Mouse (Mus musculus): ENCODE results near the gene Acsl5. TPM values are rescaled to one million over a fixed set of nuclear protein-coding genes. Genes with fewer than 3 reads are reported as not detected.

Acsl5 gene
- total and polyA plus RNA-seq, 3 experiments, result 8.0 to 14.7 (median 12.5) TPM

DNA sequence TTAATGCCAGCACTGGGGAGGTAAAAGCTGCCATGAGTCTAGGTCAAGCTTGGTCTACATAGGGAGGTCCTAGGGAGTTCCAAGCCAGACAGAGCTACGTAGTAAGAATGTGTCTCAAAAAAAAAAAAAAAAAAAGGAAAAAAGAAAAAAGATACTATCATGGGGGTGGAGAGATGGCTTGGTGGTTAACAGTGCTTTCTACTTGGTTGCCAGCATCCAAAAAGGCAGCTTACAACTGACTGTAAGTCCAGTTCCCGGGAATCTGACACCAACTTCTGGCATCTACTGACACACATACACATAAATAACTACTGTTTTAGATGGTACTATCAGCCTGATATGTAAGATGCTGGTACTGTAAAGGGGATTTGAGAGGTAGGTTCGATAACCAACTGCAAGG is 42.7 kb upstream of the Acsl5 start:
- no peak for DNase-seq
- no peaks in the 10 kb centered on the region for H3K4me1 ChIP-seq (ENCODE audit: control insufficient read depth, insufficient read depth, low read length)
- no peaks in the 10 kb centered on the region for H3K36me3 ChIP-seq (ENCODE audit: control insufficient read depth, insufficient read depth, low read length)
- H3K79me2 ChIP-seq (replicated peaks; ENCODE audit: control insufficient read depth, insufficient read depth, low read length), result no peaks in the 10 kb centered on the region
- no peak overlapping the region for H3K9ac ChIP-seq (ENCODE audit: low read depth, low read length)
- intact Hi-C loops (cut with DNase I), result no loop called here
- no peak overlapping the region for H3K4me3 ChIP-seq
- no peak overlapping the region for H3K27ac ChIP-seq
- H3K27me3 ChIP-seq (ENCODE audit: control insufficient read depth, insufficient read depth, low read length), result no peaks in the 10 kb centered on the region
- no peak for TF ChIP-seq EP300 (IDR thresholded peaks at IDR 0.05; ENCODE audit: insufficient read depth, low read depth, low read length)
- no peak for TF ChIP-seq CTCF (IDR thresholded peaks at IDR 0.05)
- WGBS, result 64% methylated on average over 3 of the region's 3 CpGs

DNA sequence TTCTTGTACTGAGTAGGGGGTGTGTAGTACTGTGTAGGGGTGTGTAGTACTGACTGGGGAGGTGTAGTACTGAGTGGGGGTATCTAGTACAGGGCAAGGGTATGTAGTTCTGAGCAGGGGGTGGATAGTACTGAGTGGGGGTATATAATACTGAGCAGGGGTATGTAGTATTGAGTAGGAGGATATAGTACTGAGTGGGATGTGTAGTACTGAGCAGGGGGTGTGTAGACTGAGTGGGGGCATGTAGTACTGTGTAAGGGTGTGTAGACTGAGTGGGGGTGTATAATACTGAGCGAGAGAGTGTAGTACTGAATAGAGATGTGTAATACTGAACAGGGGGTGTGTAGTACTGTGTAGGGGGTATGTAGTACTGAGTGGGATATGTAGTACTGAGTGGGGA is 40.0 kb upstream of the Acsl5 start:
- H3K79me2 ChIP-seq (replicated peaks; ENCODE audit: control insufficient read depth, insufficient read depth, low read length), result no peaks in the 10 kb centered on the region
- intact Hi-C loops (cut with DNase I), result no loop called here
- TF ChIP-seq POLR2A (IDR thresholded peaks at IDR 0.05; ENCODE audit: insufficient read depth, low read depth, low read length), result no peak
- TF ChIP-seq CTCF (IDR thresholded peaks at IDR 0.05), result no peak
- TF ChIP-seq EP300 (IDR thresholded peaks at IDR 0.05; ENCODE audit: insufficient read depth, low read depth, low read length), result no peak
- H3K27ac ChIP-seq, result no peak overlapping the region
- H3K4me1 ChIP-seq (ENCODE audit: control insufficient read depth, insufficient read depth, low read length), result no peaks in the 10 kb centered on the region
- no peak for DNase-seq
- no peaks in the 10 kb centered on the region for H3K36me3 ChIP-seq (ENCODE audit: control insufficient read depth, insufficient read depth, low read length)
- H3K27me3 ChIP-seq (ENCODE audit: control insufficient read depth, insufficient read depth, low read length), result no peaks in the 10 kb centered on the region
- H3K9ac ChIP-seq (ENCODE audit: low read depth, low read length), result no peak overlapping the region
- WGBS, result 86% methylated on average over 1 of the region's 1 CpGs
- H3K4me3 ChIP-seq, result no peak overlapping the region

DNA sequence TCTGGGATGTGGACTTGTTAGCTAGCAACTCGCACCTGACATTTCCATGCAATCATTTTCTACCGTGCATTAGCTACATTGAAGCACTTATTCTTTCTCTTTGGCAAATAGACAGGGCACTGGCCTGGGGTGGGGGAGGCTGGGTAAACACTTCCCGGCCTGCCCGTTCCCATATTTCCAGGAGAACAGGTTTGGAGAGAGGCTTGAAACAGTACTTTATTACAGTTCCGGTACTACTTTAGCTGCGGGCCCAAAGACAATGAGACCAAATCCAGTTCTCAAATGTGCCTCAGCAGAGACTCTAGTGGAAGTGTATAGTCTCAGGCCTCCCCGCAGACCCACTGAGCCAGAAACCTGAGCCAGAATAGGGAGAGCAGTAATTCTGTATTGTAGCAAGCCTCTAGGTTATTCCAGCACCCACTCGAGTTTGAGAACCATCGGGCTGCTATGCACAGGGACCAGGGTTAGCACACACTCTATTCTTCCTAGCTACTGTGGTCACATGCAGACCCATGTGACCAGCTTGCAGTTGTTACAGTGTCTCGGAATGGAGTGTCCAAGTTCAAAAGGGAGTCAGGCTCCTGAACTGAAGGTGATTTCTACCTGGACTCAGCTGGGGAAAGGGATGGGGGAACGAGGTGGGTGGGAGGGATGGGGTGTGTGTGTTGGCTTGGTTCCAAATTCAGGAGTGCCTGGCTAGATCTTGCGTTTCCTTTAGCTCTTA is 38.0 kb upstream of the Acsl5 start:
- intact Hi-C loops (cut with DNase I), result no loop called here
- DNase-seq, result no peak
- Histone ChIP-seq H3K36me3 (ENCODE audit: control insufficient read depth, insufficient read depth, low read length) (no peaks in the 10 kb centered on the region), H3K9ac (ENCODE audit: low read depth, low read length) (no peak overlapping the region), H3K79me2 (replicated peaks; ENCODE audit: control insufficient read depth, insufficient read depth, low read length) (no peaks in the 10 kb centered on the region), H3K4me3 (no peak overlapping the region), H3K27me3 (ENCODE audit: control insufficient read depth, insufficient read depth, low read length) (no peaks in the 10 kb centered on the region), H3K27ac (no peak overlapping the region), H3K4me1 (ENCODE audit: control insufficient read depth, insufficient read depth, low read length) (peaks cover 3% of the 10 kb centered on the region; the same call in 1 of the 2 replicates)
- TF ChIP-seq EP300 (IDR thresholded peaks at IDR 0.05; ENCODE audit: insufficient read depth, low read depth, low read length) (no peak), POLR2A (IDR thresholded peaks at IDR 0.05; ENCODE audit: insufficient read depth, low read depth, low read length) (no peak), CTCF (IDR thresholded peaks at IDR 0.05) (no peak)
- 72% methylated on average over 12 of the region's 12 CpGs for WGBS

- H3K4me3 ChIP-seq, result no peak overlapping the region
- intact Hi-C loops (cut with DNase I), result no loop called here
- no peaks in the 10 kb centered on the region for H3K36me3 ChIP-seq (ENCODE audit: control insufficient read depth, insufficient read depth, low read length)
- H3K27ac ChIP-seq, result 0 out of 2 replicates have a peak overlapping the region, but pooled peaks have one; percentile 24
- no peaks in the 10 kb centered on the region for H3K79me2 ChIP-seq (replicated peaks; ENCODE audit: control insufficient read depth, insufficient read depth, low read length)
- no peaks in the 10 kb centered on the region; the same call in 1 of the 2 replicates for H3K27me3 ChIP-seq (ENCODE audit: control insufficient read depth, insufficient read depth, low read length)
- H3K4me1 ChIP-seq (ENCODE audit: control insufficient read depth, insufficient read depth, low read length), result peaks cover 3% of the 10 kb centered on the region; the same call in 1 of the 2 replicates
- no peak for DNase-seq
- no peak overlapping the region for H3K9ac ChIP-seq (ENCODE audit: low read depth, low read length)
- WGBS, result 94% methylated on average over 4 of the region's 4 CpGs
- no peak for TF ChIP-seq CTCF (IDR thresholded peaks at IDR 0.05)
- TF ChIP-seq POLR2A (IDR thresholded peaks at IDR 0.05; ENCODE audit: insufficient read depth, low read depth, low read length), result no peak
- no peak for TF ChIP-seq EP300 (IDR thresholded peaks at IDR 0.05; ENCODE audit: insufficient read depth, low read depth, low read length)
Measured at GRCm38 (mm10) chr19:55216876-55217275, 34.9 kb upstream of the Acsl5 start.

DNA sequence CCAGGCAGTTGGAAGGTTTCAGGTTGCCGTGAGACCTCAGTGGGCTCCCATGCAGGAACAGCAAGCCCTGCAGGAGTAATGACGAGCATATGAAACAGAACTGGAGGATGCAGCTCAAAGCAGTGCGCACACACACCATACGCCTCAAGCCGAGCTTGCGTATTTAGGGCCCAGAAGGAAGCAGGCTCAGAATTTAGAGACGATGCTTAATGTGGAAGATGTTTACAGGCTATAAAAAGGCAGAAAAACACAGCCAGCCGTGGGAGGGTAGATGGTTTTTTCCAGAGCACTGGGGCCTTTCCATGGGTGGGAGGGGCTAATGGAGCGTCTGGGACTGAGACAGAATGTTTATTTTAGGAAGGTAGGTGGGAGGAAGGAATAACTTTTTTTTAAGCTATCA is 34.4 kb upstream of the Acsl5 start:
- no peaks in the 10 kb centered on the region for H3K36me3 ChIP-seq (ENCODE audit: control insufficient read depth, insufficient read depth, low read length)
- H3K27ac ChIP-seq, result 0 out of 2 replicates have a peak overlapping the region, but pooled peaks have one; percentile 24
- H3K4me1 ChIP-seq (ENCODE audit: control insufficient read depth, insufficient read depth, low read length), result peaks cover 3% of the 10 kb centered on the region; the same call in 1 of the 2 replicates
- H3K9ac ChIP-seq (ENCODE audit: low read depth, low read length), result no peak overlapping the region
- no peaks in the 10 kb centered on the region for H3K79me2 ChIP-seq (replicated peaks; ENCODE audit: control insufficient read depth, insufficient read depth, low read length)
- TF ChIP-seq CTCF (IDR thresholded peaks at IDR 0.05) (no peak), POLR2A (IDR thresholded peaks at IDR 0.05; ENCODE audit: insufficient read depth, low read depth, low read length) (no peak), EP300 (IDR thresholded peaks at IDR 0.05; ENCODE audit: insufficient read depth, low read depth, low read length) (no peak)
- no peak for DNase-seq
- no peak overlapping the region for H3K4me3 ChIP-seq
- intact Hi-C loops (cut with DNase I), result no loop called here
- H3K27me3 ChIP-seq (ENCODE audit: control insufficient read depth, insufficient read depth, low read length), result no peaks in the 10 kb centered on the region; the same call in 1 of the 2 replicates
- 58% methylated on average over 9 of the region's 9 CpGs for WGBS

- Histone ChIP-seq H3K27me3 (ENCODE audit: control insufficient read depth, insufficient read depth, low read length) (no peaks in the 10 kb centered on the region; the same call in 1 of the 2 replicates), H3K4me3 (peak overlapping the region; percentile 30), H3K9ac (ENCODE audit: low read depth, low read length) (peak overlapping the region; percentile 55), H3K79me2 (replicated peaks; ENCODE audit: control insufficient read depth, insufficient read depth, low read length) (no peaks in the 10 kb centered on the region), H3K27ac (no peak overlapping the region), H3K36me3 (ENCODE audit: control insufficient read depth, insufficient read depth, low read length) (no peaks in the 10 kb centered on the region), H3K4me1 (ENCODE audit: control insufficient read depth, insufficient read depth, low read length) (peaks cover 3% of the 10 kb centered on the region; the same call in 1 of the 2 replicates)
- TF ChIP-seq CTCF (IDR thresholded peaks at IDR 0.05) (no peak; the same call in 1 of the 2 replicates), POLR2A (IDR thresholded peaks at IDR 0.05; ENCODE audit: insufficient read depth, low read depth, low read length) (no peak), EP300 (IDR thresholded peaks at IDR 0.05; ENCODE audit: insufficient read depth, low read depth, low read length) (no peak)
- peak; percentile 76 to 84 for DNase-seq
- intact Hi-C loops (cut with DNase I), result loop anchor here (1.0 to 2.0 kb wide), 3 partner anchors 35 to 114 kb away; no protein-coding TSS in a partner anchor
- 5% methylated on average over 20 of the region's 20 CpGs for WGBS
Measured at GRCm38 (mm10) chr19:55218192-55218739, 33.5 kb upstream of the Acsl5 start.

Data from heart, adult 2 months (tissue).